Mouse (Mus musculus): ENCODE measurements at regions not wholly inside any gene's neighbourhood (a gene's known extent, or its start where the extent isn't known, plus 50 kb on each side); places are given as distances from the start of the nearest gene placed in this dataset.

DNA sequence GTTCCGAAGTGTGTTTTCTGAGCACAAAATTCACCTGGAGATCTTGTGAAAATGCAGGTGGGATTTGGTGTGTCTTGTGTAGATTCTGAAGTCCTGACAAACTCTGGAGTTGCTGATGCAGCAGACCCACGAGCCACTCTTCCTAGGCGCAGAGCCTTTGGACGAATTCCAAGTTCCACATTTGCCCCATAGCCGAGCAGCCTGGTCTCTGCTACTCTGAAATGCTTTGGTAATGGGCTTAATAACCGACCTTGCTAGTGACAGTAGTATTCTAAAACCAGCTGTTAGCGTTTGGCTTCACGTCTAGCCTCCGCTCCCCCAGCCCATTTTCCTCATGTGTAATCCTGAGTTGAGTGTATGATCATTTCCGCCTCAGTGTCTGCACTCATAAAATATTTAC lies 139.5 kb downstream of the Usp46 start:
- no peak for DNase-seq (ENCODE audit: low spot score in 2 of 2)

DNA sequence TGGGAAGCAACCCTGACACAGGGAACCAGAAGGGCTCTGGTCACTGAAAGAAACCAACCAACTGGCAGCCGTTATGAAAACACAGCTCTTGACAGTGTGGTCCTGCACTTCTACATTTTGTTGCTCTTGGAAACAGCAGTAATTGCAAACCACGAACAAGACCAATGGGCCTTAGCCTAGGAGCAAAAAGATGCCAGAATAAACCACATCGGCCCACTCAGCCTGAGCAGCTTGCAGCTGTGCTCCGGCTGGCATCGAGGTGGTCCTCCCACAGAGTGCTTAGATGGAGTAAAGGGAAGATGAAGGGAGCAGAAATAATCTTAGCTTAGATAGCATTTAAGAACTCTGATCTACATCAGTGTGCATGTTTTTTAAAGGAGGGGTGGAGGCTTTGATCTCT lies 138.0 kb downstream of the Usp46 start:
- no peak for DNase-seq (ENCODE audit: low spot score in 2 of 2)

DNA sequence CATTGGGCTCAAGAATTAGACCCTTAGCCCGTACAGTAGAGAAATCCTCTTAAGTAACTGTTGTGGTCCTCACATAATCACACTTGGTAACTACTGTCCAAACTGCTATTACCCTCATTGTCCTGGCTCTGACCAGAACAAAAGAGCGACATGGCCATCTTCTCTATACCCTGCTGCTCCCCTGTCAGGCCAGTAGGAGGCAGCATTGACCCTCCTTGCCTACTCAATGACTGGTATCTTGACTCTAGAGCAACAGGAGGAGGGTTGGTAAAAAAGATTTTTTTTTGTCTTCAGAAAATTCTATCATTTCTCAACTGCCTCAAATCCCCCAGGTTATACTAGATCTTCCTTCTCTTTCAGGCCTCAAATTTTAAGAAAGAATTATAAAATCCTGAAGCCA lies 130.4 kb downstream of the Usp46 start:
- no peak for DNase-seq (ENCODE audit: low spot score in 2 of 2)

GRCm38 (mm10) chr5:73938450-73938849 lies 129.8 kb downstream of the Usp46 start:
- DNase-seq (ENCODE audit: low spot score in 2 of 2): no peak

- DNase-seq (ENCODE audit: low spot score in 2 of 2): no peak
Measured at GRCm38 (mm10) chr5:73942950-73943349, 125.3 kb downstream of the Usp46 start.

- no peak for DNase-seq (ENCODE audit: low spot score in 2 of 2)
Measured at GRCm38 (mm10) chr5:73945671-73946070, 122.6 kb downstream of the Usp46 start.

DNA sequence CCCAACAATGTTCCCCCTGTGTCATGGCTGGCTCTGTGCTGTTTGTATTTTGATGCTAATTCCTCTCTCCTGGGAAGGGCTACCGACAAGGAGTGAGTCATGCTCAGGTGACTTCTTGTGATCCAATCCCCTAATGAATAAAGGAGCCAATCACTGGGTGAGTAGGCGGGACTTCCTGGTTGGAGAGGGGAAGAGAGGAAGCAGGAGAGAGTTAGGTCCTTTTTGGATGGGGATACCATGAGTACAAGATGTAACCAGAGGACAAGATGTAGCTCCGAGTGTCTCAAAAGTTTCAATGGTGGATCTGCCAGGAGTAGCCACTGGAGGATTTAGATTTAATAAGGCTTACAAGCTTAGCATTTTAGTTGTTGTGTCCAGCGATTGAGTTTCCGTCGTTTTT lies 122.1 kb downstream of the Usp46 start:
- DNase-seq (ENCODE audit: low spot score in 2 of 2): no peak

DNA sequence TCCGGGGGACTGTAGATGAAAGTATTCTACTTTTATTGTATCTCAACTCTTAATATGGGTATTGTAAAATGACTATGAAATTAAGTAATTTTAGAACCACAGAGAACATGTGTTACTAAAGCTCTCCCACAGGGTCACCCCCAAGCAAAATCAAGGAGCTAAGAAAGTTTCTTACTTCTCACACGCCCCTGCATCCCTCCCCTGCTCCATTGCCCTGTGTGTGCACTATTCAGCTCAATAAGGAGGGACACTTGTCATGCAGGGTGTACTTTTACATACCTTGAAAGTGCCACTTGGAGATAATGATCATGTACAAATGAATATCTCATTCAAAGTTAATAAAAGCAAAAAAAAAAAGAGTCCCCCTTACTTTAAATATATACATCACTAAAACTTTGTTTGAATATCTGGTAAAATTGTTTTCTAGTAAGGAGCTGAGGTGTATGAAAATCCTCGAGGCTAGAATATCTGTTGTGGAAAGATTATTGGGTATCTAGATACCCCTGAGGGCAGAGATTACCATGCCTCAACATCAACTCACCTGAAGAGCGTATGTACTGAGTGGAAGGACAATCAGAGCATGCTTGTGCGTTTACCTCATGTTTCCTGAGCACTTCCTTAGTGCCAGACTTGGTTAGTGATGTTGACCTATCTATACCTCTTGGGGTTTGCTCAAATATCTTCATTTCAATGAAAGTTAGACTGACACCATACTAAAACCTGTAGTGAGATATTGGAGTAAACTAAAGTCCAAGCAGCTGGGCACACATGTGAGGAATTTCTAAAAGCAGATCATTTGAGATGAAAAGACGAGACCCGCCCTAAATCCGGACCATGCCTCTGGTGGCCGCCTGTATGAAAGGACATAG lies 120.0 kb downstream of the Usp46 start:
- no peak for DNase-seq (ENCODE audit: low spot score in 2 of 2)

All from frontal cortex, postnatal 25 days (tissue).